9 mouse cellular contexts compared by ENCODE assay signal in the genomic region with DNA sequence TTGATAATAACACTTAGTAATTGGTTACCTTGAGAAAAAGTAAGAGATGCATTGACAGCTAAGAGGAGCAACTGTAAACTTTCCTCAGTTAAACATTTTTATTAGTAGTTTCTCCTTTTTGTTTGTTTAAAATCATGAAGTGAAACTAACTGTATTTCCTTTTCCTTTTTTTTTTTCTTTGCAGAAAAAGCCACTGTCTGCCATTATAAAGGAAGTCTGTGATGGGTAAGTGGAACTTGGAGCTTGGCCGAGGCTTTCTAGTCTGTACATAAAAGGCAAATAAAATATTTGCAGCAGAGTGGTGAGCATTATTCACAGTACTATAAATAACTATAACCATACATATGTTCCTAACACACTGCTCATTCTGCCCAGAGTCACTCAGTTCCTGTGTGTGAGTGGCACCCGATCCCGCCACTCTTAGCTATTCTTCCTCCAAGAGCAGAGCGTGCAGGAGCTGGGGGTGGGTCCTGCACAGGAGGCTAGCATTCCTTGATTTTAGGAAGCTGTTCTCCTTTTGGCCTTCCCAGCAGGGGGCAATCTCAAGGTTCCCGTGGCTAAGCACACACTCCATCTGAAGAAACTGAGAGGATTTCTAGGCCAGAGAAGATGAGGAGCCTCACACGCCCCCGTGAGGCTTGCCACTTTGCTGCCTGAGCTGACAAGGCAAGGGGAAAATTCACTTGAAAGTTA.
DNase-seq lines count a peak whose midpoint lies in the region; ATAC-seq and TF ChIP-seq lines count a peak whose summit lies in the region.
"Had no signal": no experiment of that assay in that cellular context is flagged by ENCODE, and none has a peak within 500 bp of the region (broad histone marks: within the 10 kb centered on the region; RNA-seq: fewer than 3 reads in every experiment).

No protein-coding gene starts in this region.

- H3ac ChIP-seq in myocyte (ENCODE audit: control insufficient read depth, insufficient read length), result no peak overlapping the region

- H3K4me3 ChIP-seq in forebrain, embryonic 12.5 days (replicated peaks), result no peak overlapping the region
- H3K4me3 ChIP-seq in forebrain, embryonic 11.5 days (ENCODE audit: low read depth, low read length), result no peak overlapping the region
- no peak overlapping the region for H3K4me3 ChIP-seq in midbrain, embryonic 15.5 days
- H3K4me3 ChIP-seq in midbrain, embryonic 16.5 days (ENCODE audit: low read depth, low read length), result no peak overlapping the region
- no peak overlapping the region for H3K4me3 ChIP-seq in intestine, postnatal 0 days (ENCODE audit: low read depth, low read length)
- no peak overlapping the region for H3K4me3 ChIP-seq in myocyte
- H3K4me3 ChIP-seq in cerebellum, adult 2 months (replicated peaks; ENCODE audit: insufficient read depth, low read depth, low read length), result no peak overlapping the region

- H3K4me1 ChIP-seq in forebrain, embryonic 12.5 days, result no peaks in the 10 kb centered on the region
- no peaks in the 10 kb centered on the region for H3K4me1 ChIP-seq in forebrain, embryonic 11.5 days (replicated peaks; ENCODE audit: control insufficient read depth, insufficient read depth, low read length)
- H3K4me1 ChIP-seq in midbrain, embryonic 15.5 days, result no peaks in the 10 kb centered on the region
- H3K4me1 ChIP-seq in midbrain, embryonic 16.5 days (ENCODE audit: control insufficient read depth, insufficient read depth, low read length), result no peaks in the 10 kb centered on the region
- no peaks in the 10 kb centered on the region for H3K4me1 ChIP-seq in intestine, postnatal 0 days (replicated peaks; ENCODE audit: control insufficient read depth, insufficient read depth, low read length)
- H3K4me1 ChIP-seq in cerebellum, adult 2 months (ENCODE audit: control insufficient read depth, insufficient read depth, low read length), result no peaks in the 10 kb centered on the region

- H3K9ac ChIP-seq in forebrain, embryonic 12.5 days, result no peak overlapping the region
- no peak overlapping the region for H3K9ac ChIP-seq in forebrain, embryonic 11.5 days (ENCODE audit: low read length)
- no peak overlapping the region for H3K9ac ChIP-seq in midbrain, embryonic 15.5 days
- no peak overlapping the region for H3K9ac ChIP-seq in midbrain, embryonic 16.5 days (ENCODE audit: low read depth, low read length)
- H3K9ac ChIP-seq in intestine, postnatal 0 days (ENCODE audit: low read depth, low read length), result no peak overlapping the region

- 0 out of 2 replicates have a peak, but pooled peaks have one; percentile 27 for ATAC-seq in forebrain, embryonic 12.5 days (ENCODE audit: low FRiP score)
- no peak for ATAC-seq in forebrain, embryonic 11.5 days (replicated peaks; ENCODE audit: low FRiP score)
- peak; percentile 48; the same call in 1 of the 2 replicates for ATAC-seq in midbrain, embryonic 15.5 days (replicated peaks)
- ATAC-seq in midbrain, embryonic 16.5 days, result no peak
- no peak for ATAC-seq in intestine, postnatal 0 days

- H3K27me3 ChIP-seq in forebrain, embryonic 12.5 days, result no peaks in the 10 kb centered on the region
- H3K27me3 ChIP-seq in forebrain, embryonic 11.5 days (ENCODE audit: control insufficient read depth, insufficient read depth, low read length), result no peaks in the 10 kb centered on the region
- no peaks in the 10 kb centered on the region for H3K27me3 ChIP-seq in midbrain, embryonic 15.5 days (replicated peaks)
- H3K27me3 ChIP-seq in midbrain, embryonic 16.5 days (ENCODE audit: control insufficient read depth, insufficient read depth, low read depth, low read length), result no peaks in the 10 kb centered on the region
- no peaks in the 10 kb centered on the region for H3K27me3 ChIP-seq in intestine, postnatal 0 days (replicated peaks; ENCODE audit: control insufficient read depth, insufficient read depth, low read length)
- H3K27me3 ChIP-seq in myocyte (ENCODE audit: control insufficient read depth, insufficient read depth, insufficient read length), result no peaks in the 10 kb centered on the region
- no peaks in the 10 kb centered on the region for H3K27me3 ChIP-seq in cerebellum, adult 2 months (ENCODE audit: control insufficient read depth, insufficient read depth, low read length)

- 58% methylated on average over 7 of the region's 7 CpGs for WGBS in forebrain, embryonic 12.5 days
- 51% methylated on average over 7 of the region's 7 CpGs for WGBS in forebrain, embryonic 11.5 days
- WGBS in midbrain, embryonic 15.5 days, result 62% methylated on average over 7 of the region's 7 CpGs
- 62% methylated on average over 7 of the region's 7 CpGs for WGBS in midbrain, embryonic 16.5 days
- 53% methylated on average over 7 of the region's 7 CpGs for WGBS in intestine, postnatal 0 days
- WGBS in cerebellum, adult 2 months, result 64% methylated on average over 7 of the region's 7 CpGs

- DNase-seq in forebrain, embryonic 11.5 days (ENCODE audit: low spot score), result no peak
- no peak for DNase-seq in thymus, postnatal 36 days
- no peak for DNase-seq in cerebellum, adult 2 months
- DNase-seq: adrenal gland, postnatal 10 days had no signal

- H3K36me3 ChIP-seq in forebrain, embryonic 12.5 days (replicated peaks), result no peaks in the 10 kb centered on the region
- H3K36me3 ChIP-seq in forebrain, embryonic 11.5 days (ENCODE audit: control insufficient read depth, insufficient read depth, low read length), result no peaks in the 10 kb centered on the region
- no peaks in the 10 kb centered on the region for H3K36me3 ChIP-seq in midbrain, embryonic 15.5 days (replicated peaks)
- no peaks in the 10 kb centered on the region for H3K36me3 ChIP-seq in midbrain, embryonic 16.5 days (ENCODE audit: control insufficient read depth, insufficient read depth, low read length)
- no peaks in the 10 kb centered on the region; the same call in 1 of the 2 replicates for H3K36me3 ChIP-seq in intestine, postnatal 0 days (ENCODE audit: control insufficient read depth, insufficient read depth)
- H3K36me3 ChIP-seq in myocyte (ENCODE audit: control insufficient read depth, insufficient read depth), result no peaks in the 10 kb centered on the region

- H3K4me2 ChIP-seq in forebrain, embryonic 12.5 days, result no peak overlapping the region
- H3K4me2 ChIP-seq in forebrain, embryonic 11.5 days (ENCODE audit: low read depth, low read length, severe bottlenecking), result no peak overlapping the region
- H3K4me2 ChIP-seq in midbrain, embryonic 15.5 days, result no peak overlapping the region
- no peak overlapping the region for H3K4me2 ChIP-seq in midbrain, embryonic 16.5 days (ENCODE audit: low read length)
- H3K4me2 ChIP-seq in intestine, postnatal 0 days (replicated peaks; ENCODE audit: low read depth), result no peak overlapping the region
- peak overlapping the region; percentile 12 for H3K4me2 ChIP-seq in myocyte (ENCODE audit: low read depth)

- TF ChIP-seq POLR2A in myocyte (IDR thresholded peaks at IDR 0.05; ENCODE audit: insufficient read length, low read depth), result no peak
- TF ChIP-seq POLR2A in cerebellum, adult 2 months (IDR thresholded peaks at IDR 0.05; ENCODE audit: borderline replicate concordance, insufficient read depth, low read length), result no peak

- H3K27ac ChIP-seq in forebrain, embryonic 12.5 days, result no peak overlapping the region
- H3K27ac ChIP-seq in forebrain, embryonic 11.5 days (ENCODE audit: low read depth, low read length), result no peak overlapping the region
- no peak overlapping the region for H3K27ac ChIP-seq in midbrain, embryonic 15.5 days
- H3K27ac ChIP-seq in midbrain, embryonic 16.5 days (ENCODE audit: low read length), result no peak overlapping the region
- H3K27ac ChIP-seq in intestine, postnatal 0 days (ENCODE audit: low read depth, low read length), result no peak overlapping the region
- H3K27ac ChIP-seq in cerebellum, adult 2 months (ENCODE audit: insufficient read depth, low read length), result no peak overlapping the region; the same call in 1 of the 2 replicates

- H3K79me2 ChIP-seq in myocyte (ENCODE audit: control insufficient read depth, insufficient read depth), result no peaks in the 10 kb centered on the region

- H3K9me3 ChIP-seq in forebrain, embryonic 12.5 days, result no peaks in the 10 kb centered on the region
- no peaks in the 10 kb centered on the region for H3K9me3 ChIP-seq in forebrain, embryonic 11.5 days (ENCODE audit: control insufficient read depth, low read length)
- no peaks in the 10 kb centered on the region for H3K9me3 ChIP-seq in midbrain, embryonic 15.5 days
- no peaks in the 10 kb centered on the region for H3K9me3 ChIP-seq in midbrain, embryonic 16.5 days (replicated peaks; ENCODE audit: control insufficient read depth, low read length, poor library complexity, severe bottlenecking)
- H3K9me3 ChIP-seq in intestine, postnatal 0 days (ENCODE audit: control insufficient read depth), result no peaks in the 10 kb centered on the region

- peak; percentile 60 for TF ChIP-seq CTCF in intestine, postnatal 0 days (IDR thresholded peaks at IDR 0.05; ENCODE audit: low read depth)
- TF ChIP-seq CTCF in cerebellum, adult 2 months (IDR thresholded peaks at IDR 0.05; ENCODE audit: borderline replicate concordance, insufficient read depth, low read depth, low read length), result no peak

TF ChIP-seq in myocyte, 11 proteins besides CTCF, POLR2A, EP300 and RAD21:
- TF ChIP-seq MAX (IDR thresholded peaks at IDR 0.05; ENCODE audit: low read depth), result no peak
- TF ChIP-seq REST (IDR thresholded peaks at IDR 0.05; ENCODE audit: insufficient read depth, insufficient read length), result no peak
- TF ChIP-seq CEBPB (IDR thresholded peaks at IDR 0.05; ENCODE audit: insufficient read depth, poor library complexity, severe bottlenecking), result no peak
- no peak for TF ChIP-seq MYOD1 (IDR thresholded peaks at IDR 0.05; ENCODE audit: control insufficient read depth in 1 of 3, insufficient read length in 2 of 3, low read depth in 2 of 3)
- no peak for TF ChIP-seq MYOG (IDR thresholded peaks at IDR 0.05; ENCODE audit: control insufficient read depth in 1 of 3, insufficient read depth in 1 of 3, insufficient read length in 2 of 3, low read depth in 2 of 3)
- no peak for TF ChIP-seq USF1 (IDR thresholded peaks at IDR 0.05; ENCODE audit: low read depth)
- no peak for TF ChIP-seq POLR2AphosphoS2 (IDR thresholded peaks at IDR 0.05; ENCODE audit: insufficient read length, low read depth)
- TF ChIP-seq SRF (IDR thresholded peaks at IDR 0.05; ENCODE audit: control insufficient read depth, insufficient read length, low read depth), result no peak
- no peak for TF ChIP-seq E2F4 (IDR thresholded peaks at IDR 0.05; ENCODE audit: insufficient read depth)
- TF ChIP-seq TCF12 (IDR thresholded peaks at IDR 0.05; ENCODE audit: insufficient read depth, poor library complexity, severe bottlenecking), result no peak
- TF ChIP-seq TCF3 (IDR thresholded peaks at IDR 0.05; ENCODE audit: insufficient read length, low read depth), result no peak

Comparison
In these comparisons a context has a peak if more than half of its experiments do, and no peak if none do; other contexts are left out.
1. ATAC-seq: peak in forebrain, embryonic 12.5 days (single experiment) and midbrain, embryonic 15.5 days (single experiment); none in forebrain, embryonic 11.5 days (single experiment), midbrain, embryonic 16.5 days (single experiment) and intestine, postnatal 0 days (single experiment).